Mouse (Mus musculus) heart, adult 2 months (tissue): ENCODE results near the gene Smarca4.

ENCODE experiments used
- CTCF ChIP-seq: fragments of 200-600 bp; IDR thresholded peaks from 2 replicates; pipeline ENCODE4 v1.8.1; 2022; ENCODE audit warnings: antibody characterized with exemption, mild to moderate bottlenecking, moderate library complexity
- EP300 ChIP-seq: fragments of 200-500 bp; IDR thresholded peaks from 2 replicates; pipeline ENCODE4 v1.6.1; 2011; ENCODE audit warnings: low read depth, low read length, control low read depth; ENCODE audit not compliant: insufficient read depth

DNA sequence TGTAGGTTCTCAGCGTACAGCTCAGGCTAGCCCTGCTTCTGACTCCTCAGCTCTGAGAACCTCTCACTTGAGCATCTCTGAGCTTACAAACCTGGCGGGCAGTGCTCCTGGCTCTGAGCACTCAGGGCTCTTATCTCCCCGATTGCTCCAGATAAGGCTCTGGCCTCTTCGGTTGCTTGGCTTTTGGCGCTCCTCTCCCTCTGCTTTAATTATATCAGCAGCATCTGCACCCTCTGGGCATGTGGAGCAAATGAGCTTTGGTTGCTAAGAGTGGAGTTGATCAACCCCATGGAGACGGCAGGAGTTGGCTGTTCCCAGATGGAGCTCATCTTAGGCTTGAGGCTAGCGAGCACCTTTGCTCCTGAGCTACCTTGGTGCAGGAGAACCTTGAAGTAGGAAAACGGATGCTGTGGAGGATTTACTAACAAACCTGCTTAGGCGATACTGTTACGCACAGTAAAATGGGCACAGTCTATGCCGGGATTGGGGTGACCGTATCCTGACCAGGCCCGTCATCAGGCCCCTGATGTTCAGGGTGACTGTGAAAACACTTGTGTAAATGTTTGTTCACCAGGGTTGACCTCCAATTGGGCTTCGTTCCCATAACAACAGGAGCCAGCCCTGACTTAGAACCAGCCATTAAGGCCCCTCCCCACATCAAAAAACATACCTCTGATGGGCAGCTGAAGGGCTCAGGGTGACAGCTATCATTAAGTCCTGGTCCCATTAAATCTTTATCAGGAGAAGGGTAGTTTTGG lies 110.4 kb downstream of the Smarca4 start:
- TF ChIP-seq CTCF (no peak), EP300 (no peak)
